Comparison of ENCODE assay signal across 1 mouse cellular context in the genomic region with DNA sequence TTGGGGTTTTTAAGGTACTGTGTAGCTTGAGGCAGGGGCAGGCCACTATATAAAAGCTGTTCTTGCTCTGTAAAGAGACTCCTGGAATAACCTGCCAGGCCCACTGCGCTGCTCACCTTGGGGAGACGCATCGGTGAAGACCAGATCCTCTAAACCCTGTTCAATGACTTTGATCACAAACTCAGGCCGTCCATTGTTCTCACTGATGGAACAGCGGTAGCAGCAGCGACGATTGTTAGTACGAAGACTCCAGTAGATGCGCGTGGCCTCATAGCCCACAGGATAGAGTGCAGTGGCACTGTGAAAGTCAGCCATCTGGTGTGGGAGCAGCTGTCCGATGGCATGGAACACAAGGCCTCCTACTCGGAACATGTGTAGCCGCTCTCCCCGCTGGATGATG.
TF ChIP-seq lines count a peak whose summit lies in the region.

No protein-coding gene starts in this region.

TF ChIP-seq in MEL, 35 proteins besides CTCF, POLR2A, EP300 and RAD21:
- TF ChIP-seq POLR2AphosphoS5 (IDR thresholded peaks at IDR 0.05; ENCODE audit: borderline replicate concordance, low read depth, low read length) (peak; percentile 34; the same call in 1 of the 2 replicates), HCFC1 (IDR thresholded peaks at IDR 0.05; ENCODE audit: low read depth, low read length) (no peak), MYC (IDR thresholded peaks at IDR 0.05; ENCODE audit: low read depth, low read length) (no peak)
